Mouse (Mus musculus) gonadal fat pad, adult 2 months (tissue): ENCODE measurements at regions not wholly inside any gene's neighbourhood (a gene's known extent, or its start where the extent isn't known, plus 50 kb on each side); places are given as distances from the start of the nearest gene placed in this dataset.

ENCODE experiments used
- DNase-seq: peaks from one replicate; pipeline ENCODE4 v3.0.0-alpha.2; 2012; ENCODE audit warnings: low read depth

GRCm38 (mm10) chr11:111568041-111568440 lies 502.1 kb downstream of the Kcnj2 start:
- DNase-seq = no peak

GRCm38 (mm10) chr11:111568876-111569275 lies 502.9 kb downstream of the Kcnj2 start:
- DNase-seq = no peak

GRCm38 (mm10) chr11:111577883-111578282 lies 511.9 kb downstream of the Kcnj2 start:
- DNase-seq = no peak

GRCm38 (mm10) chr11:111582980-111583379 lies 517.0 kb downstream of the Kcnj2 start:
- DNase-seq = no peak

GRCm38 (mm10) chr11:111583606-111584005 lies 517.6 kb downstream of the Kcnj2 start:
- DNase-seq = no peak

GRCm38 (mm10) chr11:111599456-111599855 lies 533.5 kb downstream of the Kcnj2 start:
- no peak for DNase-seq

- DNase-seq = no peak
These were observed 539.2 kb downstream of the Kcnj2 start for GRCm38 (mm10) chr11:111605146-111605545.

- no peak for DNase-seq
These were observed 544.6 kb downstream of the Kcnj2 start for GRCm38 (mm10) chr11:111610522-111611015.

GRCm38 (mm10) chr11:111643603-111644002 lies 577.6 kb downstream of the Kcnj2 start:
- DNase-seq = no peak

GRCm38 (mm10) chr11:111652882-111653281 lies 586.9 kb downstream of the Kcnj2 start:
- DNase-seq = no peak

- DNase-seq = no peak
These were observed 591.8 kb downstream of the Kcnj2 start for GRCm38 (mm10) chr11:111657778-111658177.

GRCm38 (mm10) chr11:111658362-111659309 lies 592.7 kb downstream of the Kcnj2 start:
- DNase-seq = no peak

- DNase-seq = no peak
These were observed 597.3 kb downstream of the Kcnj2 start for GRCm38 (mm10) chr11:111663269-111663668.

GRCm38 (mm10) chr11:111666336-111666735 lies 600.4 kb downstream of the Kcnj2 start:
- no peak for DNase-seq

- no peak for DNase-seq
These were observed 605.9 kb downstream of the Kcnj2 start for GRCm38 (mm10) chr11:111671865-111672264.

GRCm38 (mm10) chr11:111675673-111676072 lies 609.7 kb downstream of the Kcnj2 start:
- no peak for DNase-seq

GRCm38 (mm10) chr11:111682341-111682740 lies 616.4 kb downstream of the Kcnj2 start:
- DNase-seq = no peak

- no peak for DNase-seq
These were observed 617.9 kb downstream of the Kcnj2 start for GRCm38 (mm10) chr11:111683909-111684308.

GRCm38 (mm10) chr11:111687769-111688168 lies 621.8 kb downstream of the Kcnj2 start:
- no peak for DNase-seq

GRCm38 (mm10) chr11:111688186-111688860 lies 622.4 kb downstream of the Kcnj2 start:
- peak; percentile 63 for DNase-seq

- DNase-seq = no peak
These were observed 623.9 kb downstream of the Kcnj2 start for GRCm38 (mm10) chr11:111689899-111690298.

GRCm38 (mm10) chr11:111691512-111691911 lies 625.5 kb downstream of the Kcnj2 start:
- no peak for DNase-seq

GRCm38 (mm10) chr11:111696668-111697067 lies 630.7 kb downstream of the Kcnj2 start:
- DNase-seq = no peak
